Mouse (Mus musculus): ENCODE results near the gene Chdh.

Chdh gene

GRCm38 (mm10) chr14:30056031-30056766, 47.4 kb downstream of the Chdh start:
- Histone ChIP-seq H3K27me3 (ENCODE audit: insufficient read depth, low read length) (no peaks in the 10 kb centered on the region), H3K4me1 (replicated peaks; ENCODE audit: low read depth, low read length) (peaks cover 17% of the 10 kb centered on the region), H3K9me3 (ENCODE audit: low read length) (no peaks in the 10 kb centered on the region), H3K36me3 (ENCODE audit: insufficient read depth, low read length) (no peaks in the 10 kb centered on the region), H3K4me3 (replicated peaks; ENCODE audit: low read length) (no peak overlapping the region)
- TF ChIP-seq POU5F1 (IDR thresholded peaks at IDR 0.05; ENCODE audit: borderline replicate concordance, low read length): no peak
- TF ChIP-seq NANOG (IDR thresholded peaks at IDR 0.05; ENCODE audit: borderline replicate concordance, low read length): no peak
- TF ChIP-seq CTCF (conservative IDR thresholded peaks at IDR 0.05; ENCODE audit: low read length): no peak

- H3K36me3 ChIP-seq (ENCODE audit: insufficient read depth, low read length): no peaks in the 10 kb centered on the region
- H3K27me3 ChIP-seq (ENCODE audit: insufficient read depth, low read length): 0 out of 2 replicates have a peak, but pooled peaks cover 3% of the 10 kb centered on the region
- H3K4me1 ChIP-seq (replicated peaks; ENCODE audit: low read depth, low read length): peaks cover 12% of the 10 kb centered on the region; the same call in 1 of the 2 replicates
- no peak overlapping the region for H3K4me3 ChIP-seq (replicated peaks; ENCODE audit: low read length)
- TF ChIP-seq CTCF (conservative IDR thresholded peaks at IDR 0.05; ENCODE audit: low read length): no peak
- TF ChIP-seq NANOG (IDR thresholded peaks at IDR 0.05; ENCODE audit: borderline replicate concordance, low read length): no peak
- no peak for TF ChIP-seq POU5F1 (IDR thresholded peaks at IDR 0.05; ENCODE audit: borderline replicate concordance, low read length)
- H3K9me3 ChIP-seq (ENCODE audit: low read length): no peaks in the 10 kb centered on the region
Observed at GRCm38 (mm10) chr14:30064864-30065263, 56.0 kb downstream of the Chdh start.

- TF ChIP-seq POU5F1 (IDR thresholded peaks at IDR 0.05; ENCODE audit: borderline replicate concordance, low read length) (no peak), NANOG (IDR thresholded peaks at IDR 0.05; ENCODE audit: borderline replicate concordance, low read length) (no peak), CTCF (conservative IDR thresholded peaks at IDR 0.05; ENCODE audit: low read length) (no peak)
- Histone ChIP-seq H3K4me1 (replicated peaks; ENCODE audit: low read depth, low read length) (peaks cover 4% of the 10 kb centered on the region; the same call in 1 of the 2 replicates), H3K9me3 (ENCODE audit: low read length) (no peaks in the 10 kb centered on the region), H3K4me3 (replicated peaks; ENCODE audit: low read length) (no peak overlapping the region), H3K27me3 (ENCODE audit: insufficient read depth, low read length) (peaks cover 7% of the 10 kb centered on the region; the same call in 1 of the 2 replicates), H3K36me3 (ENCODE audit: insufficient read depth, low read length) (no peaks in the 10 kb centered on the region)
Observed at GRCm38 (mm10) chr14:30066752-30067151, 57.9 kb downstream of the Chdh start.

- H3K27me3 ChIP-seq (ENCODE audit: insufficient read depth, low read length): peaks cover 7% of the 10 kb centered on the region; the same call in 1 of the 2 replicates
- no peaks in the 10 kb centered on the region for H3K36me3 ChIP-seq (ENCODE audit: insufficient read depth, low read length)
- H3K4me3 ChIP-seq (replicated peaks; ENCODE audit: low read length): no peak overlapping the region
- no peaks in the 10 kb centered on the region for H3K9me3 ChIP-seq (ENCODE audit: low read length)
- peaks cover 4% of the 10 kb centered on the region; the same call in 1 of the 2 replicates for H3K4me1 ChIP-seq (replicated peaks; ENCODE audit: low read depth, low read length)
- TF ChIP-seq CTCF (conservative IDR thresholded peaks at IDR 0.05; ENCODE audit: low read length) (no peak), NANOG (IDR thresholded peaks at IDR 0.05; ENCODE audit: borderline replicate concordance, low read length) (no peak), POU5F1 (IDR thresholded peaks at IDR 0.05; ENCODE audit: borderline replicate concordance, low read length) (no peak)
Observed at GRCm38 (mm10) chr14:30068566-30068965, 59.7 kb downstream of the Chdh start.

GRCm38 (mm10) chr14:30075268-30075887, 66.6 kb downstream of the Chdh start:
- Histone ChIP-seq H3K4me3 (replicated peaks; ENCODE audit: low read length) (no peak overlapping the region), H3K9me3 (ENCODE audit: low read length) (no peaks in the 10 kb centered on the region), H3K4me1 (replicated peaks; ENCODE audit: low read depth, low read length) (0 out of 2 replicates have a peak, but pooled peaks cover 2% of the 10 kb centered on the region), H3K27me3 (ENCODE audit: insufficient read depth, low read length) (peaks cover 4% of the 10 kb centered on the region; the same call in 1 of the 2 replicates), H3K36me3 (ENCODE audit: insufficient read depth, low read length) (no peaks in the 10 kb centered on the region)
- no peak for TF ChIP-seq NANOG (IDR thresholded peaks at IDR 0.05; ENCODE audit: borderline replicate concordance, low read length)
- TF ChIP-seq CTCF (conservative IDR thresholded peaks at IDR 0.05; ENCODE audit: low read length): no peak
- TF ChIP-seq POU5F1 (IDR thresholded peaks at IDR 0.05; ENCODE audit: borderline replicate concordance, low read length): no peak

GRCm38 (mm10) chr14:30078115-30078808, 69.4 kb downstream of the Chdh start:
- Histone ChIP-seq H3K27me3 (ENCODE audit: insufficient read depth, low read length) (no peaks in the 10 kb centered on the region), H3K9me3 (ENCODE audit: low read length) (peaks cover 7% of the 10 kb centered on the region), H3K36me3 (ENCODE audit: insufficient read depth, low read length) (no peaks in the 10 kb centered on the region), H3K4me1 (replicated peaks; ENCODE audit: low read depth, low read length) (0 out of 2 replicates have a peak, but pooled peaks cover 2% of the 10 kb centered on the region), H3K4me3 (replicated peaks; ENCODE audit: low read length) (no peak overlapping the region)
- TF ChIP-seq POU5F1 (IDR thresholded peaks at IDR 0.05; ENCODE audit: borderline replicate concordance, low read length) (no peak), NANOG (IDR thresholded peaks at IDR 0.05; ENCODE audit: borderline replicate concordance, low read length) (no peak), CTCF (conservative IDR thresholded peaks at IDR 0.05; ENCODE audit: low read length) (no peak)

- Histone ChIP-seq H3K4me1 (replicated peaks; ENCODE audit: low read depth, low read length) (0 out of 2 replicates have a peak, but pooled peaks cover 2% of the 10 kb centered on the region), H3K27me3 (ENCODE audit: insufficient read depth, low read length) (no peaks in the 10 kb centered on the region), H3K36me3 (ENCODE audit: insufficient read depth, low read length) (no peaks in the 10 kb centered on the region), H3K4me3 (replicated peaks; ENCODE audit: low read length) (no peak overlapping the region), H3K9me3 (ENCODE audit: low read length) (peaks cover 7% of the 10 kb centered on the region)
- TF ChIP-seq POU5F1 (IDR thresholded peaks at IDR 0.05; ENCODE audit: borderline replicate concordance, low read length) (no peak), NANOG (IDR thresholded peaks at IDR 0.05; ENCODE audit: borderline replicate concordance, low read length) (no peak)
Observed at GRCm38 (mm10) chr14:30079729-30080128, 70.9 kb downstream of the Chdh start.
